Mouse (Mus musculus) E14TG2a.4 (cell line): ENCODE data around the gene Fitm2.

Source experiments
- CTCF ChIP-seq: conservative IDR thresholded peaks from 2 replicates; pipeline ENCODE4 v1.5.1; 2014; ENCODE audit warnings: low read length
- NANOG ChIP-seq: IDR thresholded peaks from 2 replicates; pipeline ENCODE4 v1.6.1; 2014; ENCODE audit warnings: borderline replicate concordance, low read length, mixed read lengths

- TF ChIP-seq CTCF: no peak
- TF ChIP-seq NANOG: no peak
Observed at GRCm38 (mm10) chr2:163471710-163472465, 541 bp downstream of the Fitm2 start.
